Comparison of ENCODE assay signal across 27 mouse cellular contexts in the genomic region with DNA sequence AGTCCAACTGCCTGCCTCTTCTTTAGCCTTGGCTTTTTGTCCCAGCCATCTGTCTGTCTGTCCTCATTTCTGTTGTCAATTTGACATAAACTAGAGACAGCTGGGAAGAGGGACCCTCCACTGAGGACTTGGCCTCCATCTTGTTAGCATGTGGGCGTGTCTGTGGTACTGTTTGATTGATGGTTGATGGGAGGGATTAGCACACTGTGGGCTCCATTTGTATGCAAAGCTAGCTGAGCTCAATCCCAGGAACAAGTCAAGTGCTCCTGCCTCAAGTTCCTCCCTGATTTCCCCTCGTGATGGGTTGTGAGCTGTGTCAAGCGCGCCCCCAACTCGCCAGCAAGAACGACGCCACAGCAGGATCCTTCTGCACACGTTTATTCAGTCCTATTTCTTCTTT. TPM values are rescaled to one million over a fixed set of nuclear protein-coding genes. Genes with fewer than 3 reads are reported as not detected.
A peak's percentile ranks its signal among the peaks of the same experiment; 100 is the strongest.
DNase-seq lines count a peak whose midpoint lies in the region; ATAC-seq and TF ChIP-seq lines count a peak whose summit lies in the region.
"Had no signal": no experiment of that assay in that cellular context is flagged by ENCODE, and none has a peak within 500 bp of the region (broad histone marks: within the 10 kb centered on the region; RNA-seq: fewer than 3 reads in every experiment).

No protein-coding gene starts in this region.

- peak; percentile 78 for ATAC-seq in hindbrain, embryonic 11.5 days (ENCODE audit: low FRiP score)
- peak; percentile 45; the same call in 1 of the 2 replicates for ATAC-seq in neural tube, embryonic 11.5 days (ENCODE audit: insufficient read depth, low FRiP score, low TSS enrichment)
- ATAC-seq in forebrain, embryonic 12.5 days (ENCODE audit: low FRiP score): peak; percentile 55; the same call in 1 of the 2 replicates
- 0 out of 2 replicates have a peak, but pooled peaks have one; percentile 26 for ATAC-seq in forebrain, postnatal 0 days
- ATAC-seq: intestine, embryonic 16.5 days; liver, embryonic 12.5 days; liver, postnatal 0 days; lung, postnatal 0 days had no signal

- H3K36me3 ChIP-seq in hindbrain, embryonic 11.5 days (ENCODE audit: control insufficient read depth, insufficient read depth, low read length): no peaks in the 10 kb centered on the region
- peaks cover 32% of the 10 kb centered on the region for H3K36me3 ChIP-seq in hindbrain, embryonic 10.5 days
- H3K36me3 ChIP-seq in neural tube, embryonic 11.5 days (ENCODE audit: control insufficient read depth, insufficient read depth, low read length): no peaks in the 10 kb centered on the region
- peaks cover 11% of the 10 kb centered on the region; the same call in 1 of the 2 replicates for H3K36me3 ChIP-seq in forebrain, embryonic 12.5 days (replicated peaks)
- no peaks in the 10 kb centered on the region; the same call in 1 of the 2 replicates for H3K36me3 ChIP-seq in forebrain, postnatal 0 days (ENCODE audit: insufficient read depth)

- TF ChIP-seq CTCF in forebrain, postnatal 0 days (IDR thresholded peaks at IDR 0.05; ENCODE audit: low read depth): no peak

- no peaks in the 10 kb centered on the region for H3K27me3 ChIP-seq in hindbrain, embryonic 11.5 days (ENCODE audit: control insufficient read depth, insufficient read depth, low read length)
- no peaks in the 10 kb centered on the region for H3K27me3 ChIP-seq in hindbrain, embryonic 10.5 days (ENCODE audit: insufficient read depth, poor library complexity, severe bottlenecking)
- no peaks in the 10 kb centered on the region for H3K27me3 ChIP-seq in neural tube, embryonic 11.5 days (ENCODE audit: control insufficient read depth, insufficient read depth, low read length)
- H3K27me3 ChIP-seq in forebrain, embryonic 12.5 days: no peaks in the 10 kb centered on the region
- no peaks in the 10 kb centered on the region for H3K27me3 ChIP-seq in forebrain, postnatal 0 days (ENCODE audit: insufficient read depth, low read length)
- H3K27me3 ChIP-seq: heart, embryonic 12.5 days; liver, embryonic 12.5 days; neural tube, embryonic 12.5 days had no signal

- H3K4me3 ChIP-seq in hindbrain, embryonic 11.5 days (ENCODE audit: low read depth, low read length): no peak overlapping the region
- H3K4me3 ChIP-seq in hindbrain, embryonic 10.5 days: no peak overlapping the region
- H3K4me3 ChIP-seq in neural tube, embryonic 11.5 days (ENCODE audit: low read depth, low read length): no peak overlapping the region
- no peak overlapping the region for H3K4me3 ChIP-seq in forebrain, embryonic 12.5 days (replicated peaks)
- H3K4me3 ChIP-seq in forebrain, postnatal 0 days (ENCODE audit: low read depth, low read length): no peak overlapping the region
- H3K4me3 ChIP-seq: heart, adult 2 months; heart, embryonic 12.5 days; liver, embryonic 12.5 days; neural tube, embryonic 12.5 days had no signal

- 88% methylated on average over 7 of the region's 8 CpGs for WGBS in hindbrain, embryonic 11.5 days
- 80% methylated on average over 8 of the region's 8 CpGs for WGBS in hindbrain, embryonic 10.5 days
- WGBS in neural tube, embryonic 11.5 days: 84% methylated on average over 8 of the region's 8 CpGs
- 73% methylated on average over 8 of the region's 8 CpGs for WGBS in forebrain, embryonic 12.5 days
- 75% methylated on average over 8 of the region's 8 CpGs for WGBS in forebrain, postnatal 0 days

- H3K4me1 ChIP-seq in hindbrain, embryonic 11.5 days (replicated peaks; ENCODE audit: control insufficient read depth, insufficient read depth, low read length): no peaks in the 10 kb centered on the region
- no peaks in the 10 kb centered on the region for H3K4me1 ChIP-seq in hindbrain, embryonic 10.5 days (replicated peaks)
- no peaks in the 10 kb centered on the region for H3K4me1 ChIP-seq in neural tube, embryonic 11.5 days (ENCODE audit: control insufficient read depth, insufficient read depth, low read length)
- H3K4me1 ChIP-seq in forebrain, embryonic 12.5 days: peaks cover 4% of the 10 kb centered on the region; the same call in 1 of the 2 replicates
- no peaks in the 10 kb centered on the region for H3K4me1 ChIP-seq in forebrain, postnatal 0 days (ENCODE audit: insufficient read depth)
- H3K4me1 ChIP-seq: heart, embryonic 12.5 days; liver, embryonic 12.5 days; neural tube, embryonic 12.5 days had no signal

- no peak overlapping the region for H3K9ac ChIP-seq in hindbrain, embryonic 11.5 days (ENCODE audit: low read depth, low read length)
- H3K9ac ChIP-seq in neural tube, embryonic 11.5 days (ENCODE audit: low read length): no peak overlapping the region
- no peak overlapping the region for H3K9ac ChIP-seq in forebrain, embryonic 12.5 days
- H3K9ac ChIP-seq in forebrain, postnatal 0 days: no peak overlapping the region
- H3K9ac ChIP-seq: heart, embryonic 12.5 days; liver, embryonic 12.5 days; liver, postnatal 0 days; neural tube, embryonic 12.5 days had no signal

- H3K27ac ChIP-seq in hindbrain, embryonic 11.5 days (ENCODE audit: low read depth, low read length): no peak overlapping the region
- H3K27ac ChIP-seq in hindbrain, embryonic 10.5 days: no peak overlapping the region
- H3K27ac ChIP-seq in neural tube, embryonic 11.5 days (ENCODE audit: low read depth, low read length): no peak overlapping the region
- H3K27ac ChIP-seq in forebrain, embryonic 12.5 days: no peak overlapping the region
- no peak overlapping the region for H3K27ac ChIP-seq in forebrain, postnatal 0 days (ENCODE audit: low read depth, low read length)
- H3K27ac ChIP-seq: heart, adult 2 months; kidney, postnatal 0 days; liver, embryonic 12.5 days; neural tube, embryonic 12.5 days; stomach, postnatal 0 days had no signal

- no peaks in the 10 kb centered on the region for H3K9me3 ChIP-seq in hindbrain, embryonic 11.5 days (ENCODE audit: control insufficient read depth, low read length)
- no peaks in the 10 kb centered on the region for H3K9me3 ChIP-seq in hindbrain, embryonic 10.5 days
- H3K9me3 ChIP-seq in neural tube, embryonic 11.5 days (ENCODE audit: control insufficient read depth, low read length): no peaks in the 10 kb centered on the region
- no peaks in the 10 kb centered on the region for H3K9me3 ChIP-seq in forebrain, embryonic 12.5 days
- no peaks in the 10 kb centered on the region for H3K9me3 ChIP-seq in forebrain, postnatal 0 days (ENCODE audit: low read length)
- H3K9me3 ChIP-seq: heart, embryonic 12.5 days; liver, embryonic 12.5 days; neural tube, embryonic 12.5 days had no signal

- H3K4me2 ChIP-seq in hindbrain, embryonic 11.5 days (replicated peaks; ENCODE audit: low read depth, low read length): no peak overlapping the region
- no peak overlapping the region for H3K4me2 ChIP-seq in neural tube, embryonic 11.5 days (ENCODE audit: low read depth)
- no peak overlapping the region for H3K4me2 ChIP-seq in forebrain, embryonic 12.5 days
- H3K4me2 ChIP-seq in forebrain, postnatal 0 days (ENCODE audit: low read depth): no peak overlapping the region
- H3K4me2 ChIP-seq: heart, embryonic 12.5 days; liver, embryonic 12.5 days; neural tube, embryonic 12.5 days had no signal

- peak; percentile 23 for DNase-seq in hindbrain, embryonic 11.5 days (ENCODE audit: low spot score)
- no peak for DNase-seq in hindbrain, embryonic 10.5 days (ENCODE audit: low spot score)
- DNase-seq in neural tube, embryonic 11.5 days (ENCODE audit: low spot score): no peak
- DNase-seq in neural tube, embryonic 10.5 days (ENCODE audit: extremely low spot score, low spot score): no peak
- no peak for DNase-seq in forebrain, postnatal 0 days
- DNase-seq in cerebellum, adult 11 months: no peak
- no peak for DNase-seq in cerebellum, postnatal 14 days
- DNase-seq: adrenal gland, postnatal 25 days; cerebellum, adult 2 months; cerebellum, postnatal 25 days; heart, adult 2 months; kidney, adult 8-10 months; kidney, postnatal 4 days; left cerebral cortex, postnatal 4 days; liver, postnatal 0 days; right cerebral cortex, postnatal 4 days; thymus, adult 2 months; thymus, postnatal 36 days had no signal

RNA-seq across cellular contexts. Expression of gene Mansc4, which starts 10.0 kb away (rescaled TPM):
- 0.92 and 0.96 TPM in 2 replicates for polyA plus RNA-seq in hindbrain, embryonic 11.5 days (2014; fragmentation: Nextera tagmentation; extraction: Ambion mirVana)
- polyA plus RNA-seq in hindbrain, embryonic 10.5 days (2016; fragmentation: Nextera tagmentation; extraction: Ambion mirVana): 0.63 and 1.00 TPM in 2 replicates
- polyA plus RNA-seq in neural tube, embryonic 11.5 days (2014; fragmentation: Nextera tagmentation; extraction: Ambion mirVana): 0.22 and 0.32 TPM in 2 replicates
- 0.41 and 0.68 TPM in 2 replicates for polyA plus RNA-seq in forebrain, embryonic 12.5 days (2016; fragmentation: Nextera tagmentation; extraction: Ambion mirVana)
- total RNA-seq in forebrain, postnatal 0 days (2014; rRNA removed): 1.0 and 1.6 TPM in 2 replicates
- 0.79 and 1.6 TPM in 2 replicates for polyA plus RNA-seq in forebrain, postnatal 0 days (2015; fragmentation: Nextera tagmentation; extraction: Ambion mirVana)
- total RNA-seq: adrenal gland, postnatal 25 days; heart, adult 2 months; hematopoietic stem cell, adult 5-6 weeks had no signal
- polyA plus RNA-seq: heart, adult 2 months; liver, postnatal 0 days had no signal

RNA-seq across cellular contexts. Expression of gene Klhl42, which starts 14.3 kb away (rescaled TPM):
- polyA plus RNA-seq in hindbrain, embryonic 11.5 days (2014; fragmentation: Nextera tagmentation; extraction: Ambion mirVana): 9.0 and 9.9 TPM in 2 replicates
- 6.5 and 7.1 TPM in 2 replicates for polyA plus RNA-seq in hindbrain, embryonic 10.5 days (2016; fragmentation: Nextera tagmentation; extraction: Ambion mirVana)
- polyA plus RNA-seq in neural tube, embryonic 11.5 days (2014; fragmentation: Nextera tagmentation; extraction: Ambion mirVana): 8.4 and 10.0 TPM in 2 replicates
- polyA plus RNA-seq in forebrain, embryonic 12.5 days (2016; fragmentation: Nextera tagmentation; extraction: Ambion mirVana): 6.7 and 7.3 TPM in 2 replicates
- total RNA-seq in forebrain, postnatal 0 days (2014; rRNA removed): 23.9 and 27.8 TPM in 2 replicates
- 4.7 and 6.0 TPM in 2 replicates for polyA plus RNA-seq in forebrain, postnatal 0 days (2015; fragmentation: Nextera tagmentation; extraction: Ambion mirVana)

RNA-seq across cellular contexts. Expression of gene Mrps35, which starts 34.3 kb away (rescaled TPM):
- polyA plus RNA-seq in hindbrain, embryonic 11.5 days (2014; fragmentation: Nextera tagmentation; extraction: Ambion mirVana): 84.1 and 87.5 TPM in 2 replicates
- polyA plus RNA-seq in hindbrain, embryonic 10.5 days (2016; fragmentation: Nextera tagmentation; extraction: Ambion mirVana): 104 and 106 TPM in 2 replicates
- 90.0 and 103 TPM in 2 replicates for polyA plus RNA-seq in neural tube, embryonic 11.5 days (2014; fragmentation: Nextera tagmentation; extraction: Ambion mirVana)
- polyA plus RNA-seq in forebrain, embryonic 12.5 days (2016; fragmentation: Nextera tagmentation; extraction: Ambion mirVana): 89.5 and 94.3 TPM in 2 replicates
- 12.6 and 20.3 TPM in 2 replicates for total RNA-seq in forebrain, postnatal 0 days (2014; rRNA removed)
- polyA plus RNA-seq in forebrain, postnatal 0 days (2015; fragmentation: Nextera tagmentation; extraction: Ambion mirVana): 82.6 and 83.2 TPM in 2 replicates

RNA-seq across cellular contexts. Expression of gene Rep15, which starts 44.5 kb away (rescaled TPM):
- polyA plus RNA-seq in hindbrain, embryonic 11.5 days (2014; fragmentation: Nextera tagmentation; extraction: Ambion mirVana): 0.46 and 0.98 TPM in 2 replicates
- polyA plus RNA-seq in hindbrain, embryonic 10.5 days (2016; fragmentation: Nextera tagmentation; extraction: Ambion mirVana): 0.50 and 0.97 TPM in 2 replicates
- 0.62 and 0.70 TPM in 2 replicates for polyA plus RNA-seq in neural tube, embryonic 11.5 days (2014; fragmentation: Nextera tagmentation; extraction: Ambion mirVana)
- polyA plus RNA-seq in forebrain, embryonic 12.5 days (2016; fragmentation: Nextera tagmentation; extraction: Ambion mirVana): 0.62 and 1.1 TPM in 2 replicates
- total RNA-seq in forebrain, postnatal 0 days (2014; rRNA removed): 1.0 and 1.1 TPM in 2 replicates
- polyA plus RNA-seq in forebrain, postnatal 0 days (2015; fragmentation: Nextera tagmentation; extraction: Ambion mirVana): 0.35 and 0.74 TPM in 2 replicates
- total RNA-seq: hematopoietic stem cell, adult 5-6 weeks had no signal

Comparison
In these comparisons a context has a peak if more than half of its experiments do, and no peak if none do; other contexts are left out.
1. ATAC-seq: peak in every context shown above with its lines; median percentile 78 in hindbrain, embryonic 11.5 days; 55 in forebrain, embryonic 12.5 days; 45 in neural tube, embryonic 11.5 days; 26 in forebrain, postnatal 0 days.